Mouse (Mus musculus) midbrain, embryonic 11.5 days (tissue): ENCODE measurements around the gene Slc7a15. TPM values are rescaled to one million over a fixed set of nuclear protein-coding genes. Genes with fewer than 3 reads are reported as not detected.

Experiments
- ATAC-seq: fragments of 200-750 bp; cut with Nextera tagmentation; 2 replicates; pipeline ENCODE4 v1.8.0; 2017; ENCODE audit warnings: moderate TSS enrichment, moderate library complexity; ENCODE audit not compliant: low FRiP score
- DNase-seq: peaks from one replicate; pipeline ENCODE4 v3.0.0; 2015; ENCODE audit warnings: low spot score; ENCODE audit errors: missing footprints
- H3K27ac ChIP-seq: fragments of 300-500 bp; sonication (generic); 2 replicates; pipeline ENCODE4 v1.5.1; 2014; ENCODE audit warnings: low read depth, low read length
- H3K27me3 ChIP-seq: fragments of 300-500 bp; sonication (generic); 2 replicates; pipeline ENCODE4 v1.6.1; 2014; ENCODE audit warnings: mild to moderate bottlenecking, low read length, moderate library complexity, mixed read lengths; ENCODE audit not compliant: control insufficient read depth, insufficient read depth
- H3K36me3 ChIP-seq: fragments of 300-500 bp; sonication (generic); 2 replicates; pipeline ENCODE4 v1.6.1; 2014; ENCODE audit warnings: mild to moderate bottlenecking, low read length, moderate library complexity, mixed read lengths; ENCODE audit not compliant: control insufficient read depth, insufficient read depth
- H3K4me1 ChIP-seq: fragments of 300-500 bp; sonication (generic); 2 replicates; pipeline ENCODE4 v1.6.1; 2014; ENCODE audit warnings: low read length; ENCODE audit not compliant: control insufficient read depth, insufficient read depth
- H3K4me2 ChIP-seq: fragments of 300-500 bp; sonication (generic); 2 replicates; pipeline ENCODE4 v1.6.1; 2014; ENCODE audit warnings: mild to moderate bottlenecking, moderate library complexity
- H3K4me3 ChIP-seq: fragments of 300-500 bp; sonication (generic); 2 replicates; pipeline ENCODE4 v1.5.1; 2014; ENCODE audit warnings: low read depth, low read length
- H3K9ac ChIP-seq: fragments of 300-500 bp; sonication (generic); 2 replicates; pipeline ENCODE4 v1.6.1; 2014; ENCODE audit warnings: low read length
- H3K9me3 ChIP-seq: fragments of 300-500 bp; sonication (generic); 2 replicates; pipeline ENCODE4 v1.6.1; 2016; ENCODE audit warnings: low read length; ENCODE audit not compliant: control insufficient read depth
- WGBS: fragments of 180-500 bp; shearing (Covaris S2); extraction: QIAGEN DNeasy Blood & Tissue Kit; methylation state at CpG from one replicate; pipeline ENCODE4 v1.1.7; 2014; 5-methylcytosine and 5-hydroxymethylcytosine counted together
- polyA plus RNA-seq: library from polyadenylated mRNA; unstranded; fragments of >200 nt; fragmentation: Nextera tagmentation; extraction: Ambion mirVana; gene quantifications from 2 replicates; pipeline ENCODE4 v1.2.1, GENCODE M21; 2014

Slc7a15 gene
- polyA plus RNA-seq, 1 experiment from 2014 or later = not detected

GRCm38 (mm10) chr12:8504131-8504530, 94.7 kb downstream of the Slc7a15 start:
- H3K9ac ChIP-seq = no peak overlapping the region
- H3K27ac ChIP-seq = no peak overlapping the region
- H3K27me3 ChIP-seq = no peaks in the 10 kb centered on the region
- DNase-seq (peak; percentile 80), ATAC-seq (no peak)
- H3K4me1 ChIP-seq = peaks cover 6% of the 10 kb centered on the region
- H3K4me2 ChIP-seq = no peak overlapping the region
- no peaks in the 10 kb centered on the region for H3K36me3 ChIP-seq
- WGBS = 87% methylated on average over 6 of the region's 6 CpGs
- no peak overlapping the region for H3K4me3 ChIP-seq
- H3K9me3 ChIP-seq = no peaks in the 10 kb centered on the region

GRCm38 (mm10) chr12:8502546-8502945, 96.3 kb downstream of the Slc7a15 start:
- Histone ChIP-seq H3K4me1 (peaks cover 10% of the 10 kb centered on the region), H3K4me2 (no peak overlapping the region), H3K36me3 (no peaks in the 10 kb centered on the region), H3K27ac (no peak overlapping the region), H3K4me3 (no peak overlapping the region), H3K9me3 (no peaks in the 10 kb centered on the region), H3K27me3 (no peaks in the 10 kb centered on the region), H3K9ac (no peak overlapping the region)
- 17% methylated on average over 6 of the region's 6 CpGs for WGBS
- DNase-seq (peak; percentile 96), ATAC-seq (no peak)

- DNase-seq (peak; percentile 82), ATAC-seq (no peak)
- WGBS = 92% methylated on average over 14 of the region's 14 CpGs
- Histone ChIP-seq H3K4me1 (peaks cover 16% of the 10 kb centered on the region), H3K4me3 (no peak overlapping the region), H3K27me3 (no peaks in the 10 kb centered on the region), H3K27ac (no peak overlapping the region), H3K9me3 (no peaks in the 10 kb centered on the region), H3K4me2 (no peak overlapping the region), H3K36me3 (no peaks in the 10 kb centered on the region), H3K9ac (no peak overlapping the region)
Observed at GRCm38 (mm10) chr12:8501571-8502305, 97.1 kb downstream of the Slc7a15 start.

GRCm38 (mm10) chr12:8500597-8501570, 98.0 kb downstream of the Slc7a15 start:
- peak; percentile 90 for DNase-seq
- peak overlapping the region; percentile 86 for H3K4me3 ChIP-seq
- no peaks in the 10 kb centered on the region for H3K27me3 ChIP-seq
- H3K4me2 ChIP-seq = peak overlapping the region; percentile 66
- ATAC-seq = no peak
- H3K36me3 ChIP-seq = no peaks in the 10 kb centered on the region
- H3K27ac ChIP-seq = peak overlapping the region; percentile 98
- peak overlapping the region; percentile 81 for H3K9ac ChIP-seq
- 49% methylated on average over 17 of the region's 17 CpGs for WGBS
- no peaks in the 10 kb centered on the region for H3K9me3 ChIP-seq
- H3K4me1 ChIP-seq = peaks cover 25% of the 10 kb centered on the region

- peak; percentile 97 for ATAC-seq
- H3K9ac ChIP-seq = peak within 1 kb of the TSS; percentile 98
- under 1% methylated on average over 56 of the region's 56 CpGs for WGBS
- H3K36me3 ChIP-seq = no peaks in the 10 kb centered on the region
- H3K4me1 ChIP-seq = peaks cover 26% of the 10 kb centered on the region
- DNase-seq = peak; percentile 99
- peak within 1 kb of the TSS; percentile 98 for H3K27ac ChIP-seq
- no peaks in the 10 kb centered on the region for H3K27me3 ChIP-seq
- H3K4me2 ChIP-seq = peak within 1 kb of the TSS; percentile 95
- no peaks in the 10 kb centered on the region for H3K9me3 ChIP-seq
- H3K4me3 ChIP-seq = peak within 1 kb of the TSS; percentile 86
Observed at GRCm38 (mm10) chr12:8499871-8500596, 98.8 kb downstream of the Slc7a15 start, which contains the start of gene Rhob. TSS of gene Rhob (minus strand) at chr12:8500009.

- Histone ChIP-seq H3K27ac (peak overlapping the region; percentile 98), H3K27me3 (no peaks in the 10 kb centered on the region), H3K9me3 (no peaks in the 10 kb centered on the region), H3K9ac (peak overlapping the region; percentile 98), H3K4me3 (peak overlapping the region; percentile 86), H3K4me2 (peak overlapping the region; percentile 95), H3K4me1 (peaks cover 26% of the 10 kb centered on the region), H3K36me3 (no peaks in the 10 kb centered on the region)
- WGBS = under 1% methylated on average over 99 of the region's 99 CpGs
- peak; percentile 97 for DNase-seq
- peak; percentile 64 for ATAC-seq
Observed at GRCm38 (mm10) chr12:8499001-8499870, 99.6 kb downstream of the Slc7a15 start.

GRCm38 (mm10) chr12:8498591-8499000, 100.3 kb downstream of the Slc7a15 start:
- Histone ChIP-seq H3K9me3 (no peaks in the 10 kb centered on the region), H3K36me3 (no peaks in the 10 kb centered on the region), H3K27ac (peak overlapping the region; percentile 98), H3K4me3 (peak overlapping the region; percentile 86), H3K4me1 (peaks cover 26% of the 10 kb centered on the region), H3K4me2 (peak overlapping the region; percentile 95), H3K27me3 (no peaks in the 10 kb centered on the region), H3K9ac (peak overlapping the region; percentile 98)
- WGBS = 2% methylated on average over 12 of the region's 13 CpGs
- DNase-seq (peak; percentile 97), ATAC-seq (peak; percentile 5)

GRCm38 (mm10) chr12:8498148-8498571, 100.7 kb downstream of the Slc7a15 start:
- 12% methylated on average over 8 of the region's 8 CpGs for WGBS
- Histone ChIP-seq H3K27ac (peak overlapping the region; percentile 98; the same call in 1 of the 2 replicates), H3K9me3 (no peaks in the 10 kb centered on the region), H3K27me3 (no peaks in the 10 kb centered on the region), H3K9ac (peak overlapping the region; percentile 98), H3K4me3 (peak overlapping the region; percentile 86), H3K4me1 (peaks cover 26% of the 10 kb centered on the region), H3K36me3 (no peaks in the 10 kb centered on the region), H3K4me2 (peak overlapping the region; percentile 95)
- peak; percentile 93 for DNase-seq
- ATAC-seq = no peak
